Mouse (Mus musculus) layer of hippocampus, postnatal 14 days (tissue): Measurements from ENCODE around the gene Dhx30. TPM values are rescaled to one million over a fixed set of nuclear protein-coding genes. Genes with fewer than 3 reads are reported as not detected.

Experiments
- DNase-seq, 2 experiments: peaks; one replicate each; pipeline ENCODE4 v3.0.0; 2021 to 2022; ENCODE audit warnings: low spot score in 2 of 2, mixed read lengths in 1 of 2
- total RNA-seq, 2 experiments: library from RNA; stranded (reverse); gene quantifications; 2 replicates each; pipeline ENCODE4 v1.2.3; 2021

Dhx30 gene
- total RNA-seq, 2 experiments from 2014 or later = 129 to 150 TPM

DNA sequence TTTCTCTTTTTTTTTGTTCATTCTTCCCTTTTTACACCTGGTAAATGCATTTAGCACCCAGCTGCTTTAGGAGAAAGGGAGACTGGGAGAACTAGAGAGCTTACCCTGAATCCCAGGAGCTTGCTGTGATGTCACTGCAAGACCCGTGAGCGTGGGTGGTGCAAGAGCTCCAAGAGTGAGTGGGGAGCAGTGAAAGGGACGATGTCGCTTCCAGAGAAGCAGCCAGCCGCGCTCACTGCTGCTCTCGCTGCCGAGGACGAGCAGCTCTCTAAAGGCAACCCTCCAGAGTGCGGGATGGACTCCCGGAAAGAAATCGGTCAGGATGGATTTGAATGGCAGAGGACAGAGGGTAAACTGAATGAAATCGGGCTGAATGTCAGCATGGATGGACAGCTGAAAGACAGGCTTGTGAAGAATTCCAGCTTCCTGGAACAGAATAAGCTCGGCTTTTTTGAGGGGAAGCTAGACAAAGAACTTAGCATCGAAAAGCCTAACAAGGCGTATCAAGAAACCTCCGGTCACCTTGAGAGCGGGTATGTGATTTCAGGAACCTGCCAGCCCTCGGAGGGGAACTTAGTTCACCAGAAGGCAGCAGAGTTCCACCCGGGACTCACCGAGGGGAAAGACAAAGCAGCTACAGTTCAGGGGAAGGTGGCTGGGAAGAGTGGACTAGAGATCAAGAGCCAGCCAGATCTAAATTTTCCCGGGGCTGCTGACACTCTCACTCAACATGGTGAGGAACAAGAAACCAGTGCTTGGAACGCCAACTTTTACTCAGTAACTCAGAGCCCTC is 65.6 kb downstream of the Dhx30 start:
- peak; percentile 78 to 80 for DNase-seq

DNA sequence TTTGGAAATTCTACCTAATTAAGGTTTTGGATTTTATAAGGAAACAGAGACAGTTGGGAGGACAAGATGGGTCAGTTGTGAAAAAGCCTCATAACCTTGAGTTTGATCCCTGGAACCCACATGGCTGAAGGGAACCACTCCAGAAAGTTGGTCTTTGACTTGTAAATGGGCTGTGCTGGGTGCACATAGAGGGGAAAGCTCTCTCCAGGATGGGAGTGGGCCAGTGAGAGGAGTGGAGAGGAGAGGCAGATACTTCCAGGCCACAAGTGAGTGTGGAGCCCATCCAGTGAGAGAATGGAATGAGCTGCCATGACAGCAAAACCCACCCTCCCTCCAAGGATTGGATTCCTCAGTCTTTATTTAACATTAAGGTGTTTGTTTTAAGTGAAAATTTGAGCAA is 66.4 kb downstream of the Dhx30 start:
- no peak for DNase-seq

DNA sequence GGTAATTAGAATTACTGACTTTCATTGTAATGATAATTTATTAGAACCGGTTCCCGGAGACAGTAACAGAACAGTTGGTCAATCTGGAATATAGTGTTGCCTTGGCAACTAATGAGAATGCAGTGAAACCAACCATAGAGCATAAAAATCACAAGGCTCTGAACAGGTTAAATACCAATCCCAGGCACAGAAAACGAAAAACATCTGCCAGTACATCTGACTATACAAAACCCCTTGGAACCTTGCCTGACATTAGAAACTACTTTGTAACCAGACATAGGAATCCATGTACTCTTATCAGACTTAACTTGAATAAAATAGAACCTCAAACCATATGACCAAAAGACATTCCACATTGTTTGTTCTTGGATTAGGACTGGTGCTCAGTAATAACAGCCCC is 69.8 kb downstream of the Dhx30 start:
- peak in 1 of 2 experiments; percentile 56 for DNase-seq

DNA sequence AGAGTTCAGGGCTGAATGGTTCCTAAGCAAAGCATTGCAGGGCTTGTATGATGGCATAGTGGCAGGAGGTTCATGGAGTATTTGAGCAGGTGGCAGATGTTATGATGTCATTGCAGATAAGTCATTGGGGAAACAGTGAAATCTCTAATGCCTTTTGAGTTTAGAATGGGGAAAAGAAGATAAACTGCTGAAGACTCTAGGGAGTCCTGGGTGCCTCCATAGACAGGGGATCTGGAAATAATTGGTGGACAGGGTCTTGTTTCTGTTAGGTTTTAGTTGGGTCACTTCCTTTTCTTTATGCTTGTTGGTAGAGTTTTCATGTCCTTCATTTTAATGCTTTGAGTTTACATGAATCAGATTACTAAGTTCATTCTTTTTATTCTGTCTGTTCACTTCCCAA is 70.4 kb downstream of the Dhx30 start:
- DNase-seq = no peak

- DNase-seq = no peak
These were observed 71.8 kb downstream of the Dhx30 start for GRCm38 (mm10) chr9:110045763-110046377.

DNA sequence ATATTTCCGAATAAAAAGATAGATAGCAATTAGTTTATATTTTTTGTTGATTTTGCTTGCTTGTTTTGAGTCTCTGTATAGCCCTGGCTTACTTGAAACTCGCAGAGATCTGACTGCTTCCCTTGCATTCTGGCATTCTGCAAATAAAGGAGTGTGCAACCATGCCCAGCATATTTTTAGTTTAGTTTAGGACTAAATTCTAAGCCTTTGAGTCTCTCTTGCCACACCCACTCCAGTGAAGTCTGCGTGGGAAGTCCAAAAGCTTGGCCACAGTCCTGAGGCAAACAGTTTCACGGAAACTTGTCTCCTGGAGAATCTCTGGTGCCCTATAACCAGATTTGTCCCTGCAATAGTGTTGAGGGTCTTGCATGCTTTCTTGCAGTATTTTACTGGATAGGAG is 73.3 kb downstream of the Dhx30 start:
- DNase-seq = no peak

DNA sequence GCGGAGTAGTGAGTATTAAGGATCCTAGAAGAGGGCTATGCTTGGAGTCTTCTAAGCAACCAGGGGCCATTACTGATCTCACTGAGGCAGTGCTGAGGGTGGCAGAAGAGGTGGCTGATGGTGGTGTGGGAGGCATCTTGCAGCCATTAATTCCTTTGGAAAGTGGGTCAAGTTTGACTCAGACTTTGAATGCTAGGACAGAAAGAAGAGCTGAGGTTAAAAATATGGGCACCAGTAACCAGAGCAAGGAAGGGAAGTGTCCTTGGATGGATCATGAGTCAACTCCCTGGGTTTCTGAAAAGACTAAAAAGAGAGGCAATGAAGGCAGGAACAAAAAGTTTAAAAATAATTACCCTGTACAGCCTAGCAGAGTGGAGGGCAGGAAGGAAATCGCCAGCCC is 79.1 kb downstream of the Dhx30 start:
- DNase-seq = no peak

DNA sequence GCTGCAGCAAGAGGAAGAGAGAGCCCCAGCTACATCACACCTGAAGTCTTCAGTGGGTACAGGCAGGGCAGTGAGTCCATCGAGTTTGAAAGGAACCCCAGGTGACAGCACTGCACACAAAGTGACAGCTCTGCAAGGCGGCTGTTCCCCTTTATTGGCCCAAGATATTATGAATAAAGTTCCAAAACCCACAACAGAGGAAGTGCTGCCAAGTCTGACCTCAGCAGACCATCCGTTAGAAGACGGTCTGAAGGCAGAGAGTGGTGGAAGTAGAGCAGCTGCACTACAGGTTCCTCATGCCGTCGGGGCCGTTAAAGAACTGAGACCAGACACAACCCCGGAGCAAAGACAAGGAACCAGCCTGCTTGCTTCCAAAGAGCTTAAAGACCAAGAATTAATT is 79.7 kb downstream of the Dhx30 start:
- no peak for DNase-seq

DNA sequence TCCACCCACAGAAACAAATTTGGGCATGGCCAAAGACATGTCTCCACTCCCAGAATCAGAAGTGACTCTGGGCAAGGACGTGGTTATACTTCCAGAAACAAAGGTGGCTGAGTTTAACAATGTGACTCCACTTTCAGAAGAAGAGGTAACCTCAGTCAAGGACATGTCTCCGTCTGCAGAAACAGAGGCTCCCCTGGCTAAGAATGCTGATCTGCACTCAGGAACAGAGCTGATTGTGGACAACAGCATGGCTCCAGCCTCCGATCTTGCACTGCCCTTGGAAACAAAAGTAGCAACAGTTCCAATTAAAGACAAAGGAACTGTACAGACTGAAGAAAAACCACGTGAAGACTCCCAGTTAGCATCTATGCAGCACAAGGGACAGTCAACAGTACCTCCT is 82.5 kb downstream of the Dhx30 start:
- DNase-seq = no peak

Other genes with a start within 250 kb of the Dhx30 start
- gene Cdc25a, start 242.3 kb downstream of the Dhx30 start, total RNA-seq = 1 to 10 TPM; 5.1 to 6.5 TPM
- gene Map4, start 186.4 kb downstream of the Dhx30 start, total RNA-seq = 100 to 1,000 TPM; 625 to 628 TPM
- gene Smarcc1, start 122 bp downstream of the Dhx30 start, total RNA-seq = 10 to 100 TPM; 65.2 to 65.5 TPM
- 100 to 1,000 TPM; 296 to 306 TPM for gene Cspg5, start 126.0 kb upstream of the Dhx30 start, total RNA-seq
- 10 to 100 TPM; 11.0 to 12.3 TPM for gene Elp6, start 187.3 kb upstream of the Dhx30 start, total RNA-seq
- gene Scap, start 215.5 kb upstream of the Dhx30 start, total RNA-seq = 10 to 100 TPM; 91.7 to 93.1 TPM